Mouse (Mus musculus) embryo, embryonic 9.5 days (tissue): ENCODE data around the gene Fbxo39.
"Not testable (repeated sequence)": the region's sequence is repeated elsewhere in the genome, so short reads cannot be mapped to it uniquely, and the experiment has no call there.

Source experiments
- DNase-seq: peaks from one replicate; pipeline ENCODE4 v3.0.0-alpha.2; 2017; ENCODE audit errors: extremely low spot score

Fbxo39 gene

GRCm38 (mm10) chr11:72311355-72312001 is 2.8 kb upstream of the Fbxo39 start:
- no peak for DNase-seq

DNA sequence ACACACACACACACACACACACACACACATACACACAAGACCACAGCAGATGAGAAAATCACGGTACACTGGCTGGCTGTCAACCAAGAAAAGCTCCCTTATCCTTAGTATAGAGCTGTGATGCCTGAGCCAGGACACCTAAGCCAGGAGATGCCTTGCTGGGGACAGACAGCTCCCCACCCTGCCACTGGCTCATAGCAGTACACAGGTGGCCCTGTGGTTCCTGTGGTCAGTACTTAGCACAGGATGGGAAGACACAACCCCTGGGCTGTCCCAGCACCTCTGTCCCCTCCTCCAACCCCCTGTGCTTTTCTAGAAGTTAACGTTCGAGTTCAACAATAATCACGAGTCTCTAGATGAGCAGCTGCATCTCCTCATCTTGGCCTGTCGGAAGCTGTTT is 3.8 kb downstream of the Fbxo39 start:
- no peak for DNase-seq

DNA sequence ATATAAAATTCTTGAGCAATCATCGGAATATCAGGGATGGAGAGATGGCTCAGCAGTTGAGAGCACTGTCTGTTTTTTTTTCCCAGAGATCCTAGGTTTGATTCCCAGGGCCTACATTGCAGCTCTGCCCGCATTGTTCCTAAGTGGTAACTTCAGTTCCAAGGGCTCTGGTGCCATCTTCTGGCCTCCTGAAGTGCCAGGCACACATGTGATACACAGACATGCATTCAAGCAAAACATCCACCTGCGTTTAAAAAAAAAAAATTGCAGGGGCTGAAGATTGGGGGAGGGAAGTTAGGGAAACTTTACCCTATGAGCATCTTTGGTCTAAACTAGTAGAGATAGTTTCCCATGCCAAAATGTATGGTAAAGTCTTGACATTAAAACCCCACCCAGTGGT is 10.2 kb downstream of the Fbxo39 start:
- no peak for DNase-seq

DNA sequence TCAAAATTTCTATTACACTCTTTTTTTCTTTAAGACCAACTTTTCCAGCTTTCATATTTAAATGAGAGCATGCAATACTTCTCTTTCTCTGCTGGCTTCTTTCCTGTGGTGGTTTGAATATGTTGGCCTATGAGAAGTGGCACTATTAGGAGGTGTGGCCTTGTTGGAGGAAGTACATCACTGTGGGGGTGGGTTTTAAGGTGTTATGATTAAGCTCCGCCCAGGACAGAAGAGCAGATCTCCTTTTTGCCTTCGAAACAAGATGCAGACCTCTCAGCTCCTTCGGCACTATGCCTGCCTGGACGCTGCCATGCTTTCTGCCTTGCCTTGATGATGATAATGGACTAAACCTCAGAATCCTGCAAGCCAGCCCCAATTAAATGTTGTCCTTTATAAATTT is 11.5 kb downstream of the Fbxo39 start:
- no peak for DNase-seq

GRCm38 (mm10) chr11:72332951-72333667 is 18.9 kb downstream of the Fbxo39 start:
- DNase-seq, result no peak

- no peak for DNase-seq
Measured at GRCm38 (mm10) chr11:72334653-72335052, 20.4 kb downstream of the Fbxo39 start.

DNA sequence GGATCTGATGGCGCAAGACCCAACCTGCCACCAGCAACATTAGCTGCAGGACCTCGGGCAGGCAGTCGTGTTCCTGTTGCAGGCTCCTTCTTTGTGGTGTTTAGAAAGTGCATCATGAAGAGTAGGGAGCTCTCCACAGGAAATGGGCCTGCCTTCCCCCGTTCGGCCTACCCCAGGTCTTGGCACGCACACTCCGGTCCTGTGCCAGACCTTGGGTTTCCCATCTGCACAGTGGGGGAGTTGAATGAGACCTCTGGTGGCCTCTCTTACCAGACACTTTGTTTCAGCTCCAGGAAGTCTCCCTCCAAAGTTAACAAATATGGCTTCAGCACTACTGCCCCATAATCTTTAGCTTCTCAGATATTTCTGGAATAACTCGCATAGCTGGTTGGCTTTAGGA is 22.5 kb downstream of the Fbxo39 start:
- DNase-seq, result no peak

DNA sequence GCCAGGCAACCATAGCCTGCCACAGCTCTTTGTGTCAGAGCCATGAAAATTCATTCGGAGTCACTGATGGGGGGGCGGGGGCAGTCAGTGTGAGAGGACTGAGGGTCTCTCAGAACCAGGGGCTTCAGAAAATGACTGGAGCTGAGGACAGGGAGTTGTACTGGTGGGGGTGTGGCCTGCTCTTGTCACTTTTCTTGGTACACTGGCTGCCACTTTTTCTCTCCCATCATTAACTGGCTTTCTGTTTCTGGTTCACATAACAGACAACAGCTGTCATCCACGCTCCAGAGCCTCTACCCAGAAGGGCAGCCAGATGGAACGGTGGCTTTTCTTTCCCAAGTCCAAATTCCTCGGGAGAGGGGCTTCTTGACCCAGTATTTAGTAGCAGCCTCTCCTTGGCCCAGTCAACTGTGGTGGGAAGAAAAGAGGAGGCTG is 24.2 kb downstream of the Fbxo39 start:
- DNase-seq, result peak; percentile 28

- no peak for DNase-seq
Measured at GRCm38 (mm10) chr11:72339716-72340115, 25.5 kb downstream of the Fbxo39 start.

DNA sequence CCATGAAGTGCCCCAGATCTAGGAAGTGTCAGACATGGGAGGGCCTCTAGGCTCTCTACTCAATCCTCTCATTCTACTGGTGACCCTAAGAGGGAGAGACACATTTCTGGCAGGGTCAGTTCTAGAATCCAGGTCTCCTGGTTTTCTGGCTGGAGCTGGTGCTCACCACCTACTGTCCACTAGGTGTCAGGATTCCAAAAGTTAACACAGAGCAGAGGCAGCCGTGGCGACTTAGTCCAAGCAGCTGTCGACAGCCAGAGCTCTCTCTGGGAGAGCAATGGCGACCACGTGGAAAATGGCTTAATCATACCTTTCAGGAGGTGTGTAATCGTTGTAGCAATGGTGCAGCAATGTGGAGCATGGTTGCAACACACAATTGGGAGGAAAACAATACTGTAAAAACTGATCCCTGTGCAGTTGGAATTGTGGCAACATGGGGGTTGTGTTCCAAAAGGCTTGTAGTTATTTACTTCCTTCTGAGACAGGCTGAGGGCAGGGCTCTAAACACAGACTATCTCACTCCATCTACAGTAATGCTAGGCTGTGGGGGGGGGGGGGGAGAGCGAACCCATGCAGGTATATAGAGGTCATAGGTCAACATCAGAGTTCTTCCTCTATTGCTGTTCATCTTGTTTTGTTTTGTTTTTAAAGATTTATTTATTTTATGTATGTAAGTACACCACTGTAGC is 28.4 kb downstream of the Fbxo39 start:
- peak; percentile 60 for DNase-seq

- DNase-seq, result not testable (repeated sequence)
Measured at GRCm38 (mm10) chr11:72343238-72343625, 29.0 kb downstream of the Fbxo39 start.

- peak; percentile 61 for DNase-seq
Measured at GRCm38 (mm10) chr11:72343904-72344303, 29.7 kb downstream of the Fbxo39 start.

DNA sequence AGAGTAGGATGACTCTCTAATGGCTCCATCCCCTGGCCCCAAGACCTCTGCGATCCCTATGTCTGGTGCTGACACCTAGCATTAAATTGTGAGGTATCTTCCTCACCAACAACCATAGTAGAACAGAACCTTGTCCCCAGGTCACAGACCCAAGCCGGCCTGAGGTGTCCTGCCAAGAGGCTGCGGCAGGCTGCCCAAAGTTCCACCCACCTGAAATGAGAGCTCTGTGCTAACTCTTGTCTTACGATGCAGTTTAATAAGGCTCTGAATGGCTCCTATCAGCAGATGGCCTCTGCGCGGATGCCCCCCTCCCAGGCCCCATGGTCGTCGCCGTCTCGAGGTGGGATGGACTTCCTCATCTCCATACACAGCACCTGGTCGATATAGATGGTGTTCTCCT is 30.2 kb downstream of the Fbxo39 start:
- no peak for DNase-seq

GRCm38 (mm10) chr11:72348563-72348962 is 34.3 kb downstream of the Fbxo39 start:
- no peak for DNase-seq

DNA sequence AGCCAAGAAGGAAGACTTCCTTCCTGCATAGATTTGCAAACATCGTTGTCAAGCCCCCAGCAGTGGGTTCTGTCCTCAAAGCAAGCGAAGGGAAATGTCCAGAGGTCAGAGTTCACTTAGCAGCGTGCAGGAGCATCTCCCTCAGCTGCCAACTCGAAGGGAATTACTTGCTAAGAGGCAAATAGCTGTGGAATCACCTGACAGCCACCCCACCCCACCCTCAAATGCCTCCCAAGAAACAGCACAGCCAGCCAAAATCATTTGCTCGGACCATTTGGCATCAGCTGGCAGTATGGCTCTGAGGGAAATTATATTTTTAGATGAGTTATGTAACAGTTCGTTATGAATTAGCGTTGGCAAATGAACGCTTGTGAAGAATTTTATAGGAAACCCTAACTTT is 34.8 kb downstream of the Fbxo39 start:
- no peak for DNase-seq

DNA sequence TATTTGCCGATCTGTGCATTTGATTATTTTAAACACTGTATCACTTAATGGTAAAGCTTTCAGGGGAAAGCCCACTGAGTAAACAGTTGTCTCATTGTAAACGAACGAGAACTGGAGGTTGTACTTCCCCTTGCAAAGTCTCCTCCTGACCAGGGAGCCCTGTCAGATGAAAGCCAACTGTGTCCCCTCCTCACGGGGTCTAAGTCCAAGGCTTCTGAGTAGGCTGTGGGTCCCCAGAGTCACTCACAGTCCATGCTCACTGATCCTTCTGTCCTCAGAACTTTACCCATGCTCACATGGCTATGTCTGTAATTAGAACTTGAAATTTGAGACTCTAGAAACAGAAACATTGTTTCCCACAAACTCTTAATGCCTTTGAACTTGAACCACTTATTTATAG is 35.4 kb downstream of the Fbxo39 start:
- no peak for DNase-seq

GRCm38 (mm10) chr11:72352272-72352671 is 38.0 kb downstream of the Fbxo39 start:
- no peak for DNase-seq

- no peak for DNase-seq
Measured at GRCm38 (mm10) chr11:72353186-72353585, 38.9 kb downstream of the Fbxo39 start.

- peak; percentile 73 for DNase-seq
Measured at GRCm38 (mm10) chr11:72354971-72355728, 40.9 kb downstream of the Fbxo39 start.

DNA sequence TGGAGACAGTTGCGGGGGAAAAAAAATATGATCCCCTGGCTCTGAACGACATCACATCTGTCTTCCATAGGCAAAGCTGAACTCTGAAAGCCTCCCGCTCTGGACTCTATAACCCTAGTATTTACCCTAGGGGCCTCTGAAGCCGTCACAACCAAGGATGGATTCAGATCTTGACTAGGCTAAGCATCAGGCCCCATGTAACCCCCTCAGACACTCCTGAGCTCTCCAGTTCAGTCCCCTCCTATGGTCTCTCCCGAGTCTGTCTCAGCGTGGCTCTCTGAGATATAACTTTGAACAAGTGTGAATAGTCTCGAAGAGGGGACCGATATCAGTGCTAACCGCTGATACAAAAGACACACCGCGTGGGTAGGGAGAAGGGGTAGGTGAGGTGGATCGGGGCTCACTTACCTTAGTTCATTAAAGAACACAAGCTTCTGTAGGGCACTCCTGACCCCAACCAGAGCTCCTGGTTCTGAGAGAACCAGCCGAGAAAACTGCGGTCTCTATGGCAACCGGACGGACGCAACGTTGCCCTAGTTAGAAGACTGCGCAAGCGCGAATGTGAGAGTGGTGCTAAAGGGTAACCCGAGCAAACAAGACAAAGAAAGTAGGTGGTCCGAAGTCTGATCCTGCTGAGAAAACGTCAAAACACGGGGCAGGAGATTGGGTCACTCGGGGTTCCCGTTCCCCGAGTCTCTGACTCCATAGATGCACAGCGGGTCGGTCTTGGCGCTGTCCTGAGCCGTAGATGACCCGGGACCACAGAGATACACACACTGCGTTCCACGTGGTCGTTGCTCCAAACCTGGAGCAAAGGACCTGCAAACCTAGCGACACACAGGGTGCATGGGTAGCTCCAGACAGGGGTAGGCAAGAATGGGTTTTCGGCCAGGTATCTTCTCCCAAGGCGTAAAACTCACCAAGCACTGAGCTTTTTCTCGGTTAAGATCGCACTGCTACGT is 47.4 kb downstream of the Fbxo39 start:
- peak; percentile 87 for DNase-seq

DNA sequence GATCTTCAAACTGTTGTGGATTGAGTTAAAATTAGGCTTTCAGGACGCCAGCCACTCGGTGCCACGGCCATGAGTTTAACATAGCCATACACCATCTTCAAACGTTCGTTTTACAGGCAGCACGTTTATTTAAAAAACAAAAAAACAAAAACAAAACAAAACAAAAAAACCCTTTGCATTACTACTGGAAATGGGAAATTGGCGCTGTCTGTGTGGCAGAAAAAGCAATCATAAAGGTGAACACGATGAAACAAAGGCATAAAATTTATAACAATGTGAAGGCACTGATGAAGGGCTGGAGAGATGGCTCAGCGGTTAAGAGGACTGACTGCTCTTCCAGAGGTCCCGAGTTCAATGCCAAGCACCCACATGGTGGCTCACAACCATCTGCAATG is 48.1 kb downstream of the Fbxo39 start, which contains the start of gene Tekt1:
Gene Tekt1, minus strand, starts transcription at position 96 of the 395 bp plus-strand sequence.
- DNase-seq, result peak; percentile 5
